Comparison of ENCODE assay signal across 27 mouse cellular contexts in the genomic region with DNA sequence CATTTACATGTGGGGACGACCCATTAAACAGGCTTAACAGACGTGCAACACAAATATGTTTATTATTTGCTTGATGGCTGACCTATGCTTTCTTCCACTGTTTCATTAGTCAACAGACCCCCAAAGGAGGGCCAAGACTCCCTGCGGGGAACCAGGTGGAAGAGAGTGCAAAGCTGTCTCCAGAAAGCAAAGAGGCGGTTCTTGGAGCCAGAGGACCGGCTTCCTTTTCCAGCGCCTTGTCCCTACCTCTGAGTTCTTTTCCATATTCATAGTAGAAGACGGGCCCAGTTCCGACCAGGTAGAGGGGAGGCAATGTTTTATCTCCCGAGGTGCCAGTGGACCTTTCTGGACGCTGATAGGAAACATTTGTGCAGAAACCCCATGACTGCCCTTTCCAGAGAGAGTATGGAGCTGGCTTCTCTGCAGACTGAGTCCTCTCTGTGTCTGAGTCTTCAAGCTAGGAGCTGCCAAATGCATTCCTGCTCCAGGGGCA.
DNase-seq lines count a peak whose midpoint lies in the region; ATAC-seq and TF ChIP-seq lines count a peak whose summit lies in the region.
"Had no signal": no experiment of that assay in that cellular context is flagged by ENCODE, and none has a peak within 500 bp of the region (broad histone marks: within the 10 kb centered on the region; RNA-seq: fewer than 3 reads in every experiment).

No protein-coding gene starts in this region.

- H3K4me1 ChIP-seq in hindbrain, embryonic 10.5 days (replicated peaks) = peaks cover 20% of the 10 kb centered on the region
- H3K4me1 ChIP-seq in hindbrain, postnatal 0 days (ENCODE audit: insufficient read depth, low read length) = no peaks in the 10 kb centered on the region
- H3K4me1 ChIP-seq in neural tube, embryonic 15.5 days = 0 out of 2 replicates have a peak, but pooled peaks cover 6% of the 10 kb centered on the region
- peaks cover 6% of the 10 kb centered on the region for H3K4me1 ChIP-seq in neural tube, embryonic 11.5 days (ENCODE audit: control insufficient read depth, insufficient read depth, low read length)

- ATAC-seq in hindbrain, postnatal 0 days = no peak
- ATAC-seq in neural tube, embryonic 15.5 days (ENCODE audit: low FRiP score) = no peak
- no peak for ATAC-seq in neural tube, embryonic 11.5 days (ENCODE audit: insufficient read depth, low FRiP score, low TSS enrichment)
- ATAC-seq: Patski had no signal

- H3K27ac ChIP-seq in hindbrain, embryonic 10.5 days = no peak overlapping the region
- H3K27ac ChIP-seq in hindbrain, postnatal 0 days = no peak overlapping the region
- H3K27ac ChIP-seq in neural tube, embryonic 15.5 days (replicated peaks) = no peak overlapping the region
- no peak overlapping the region for H3K27ac ChIP-seq in neural tube, embryonic 11.5 days (ENCODE audit: low read depth, low read length)
- H3K27ac ChIP-seq: embryonic facial prominence, embryonic 12.5 days; heart, adult 2 months; liver, embryonic 14.5 days had no signal

- DNase-seq in embryo, embryonic 11 days = peak; percentile 39
- DNase-seq in embryo, embryonic 9.5 days (ENCODE audit: extremely low spot score) = no peak
- DNase-seq in hindbrain, embryonic 10.5 days (ENCODE audit: low spot score) = peak; percentile 43
- DNase-seq in hindbrain, postnatal 0 days (ENCODE audit: low spot score) = no peak
- peak; percentile 52 for DNase-seq in neural tube, embryonic 10.5 days (ENCODE audit: extremely low spot score, low spot score)
- peak; percentile 21 for DNase-seq in neural tube, embryonic 11.5 days (ENCODE audit: low spot score)
- no peak for DNase-seq in spleen, postnatal 14 days (ENCODE audit: low spot score in 2 of 2)
- DNase-seq: adrenal gland, postnatal 10 days; cerebellum, adult 11 months; cerebellum, adult 9-10 months; cerebellum, postnatal 36 days; gastrocnemius, postnatal 36 days; heart, adult 2 months; kidney, adult 11 months; kidney, postnatal 14 days; layer of hippocampus, adult 9-11 months; liver; lung, adult 2 months; lung, postnatal 10 days; right cerebral cortex, postnatal 4 days; thymus, postnatal 14 days had no signal

- no peak overlapping the region for H3K4me3 ChIP-seq in hindbrain, embryonic 10.5 days
- no peak overlapping the region for H3K4me3 ChIP-seq in hindbrain, postnatal 0 days (ENCODE audit: low read length)
- no peak overlapping the region for H3K4me3 ChIP-seq in neural tube, embryonic 15.5 days (replicated peaks)
- H3K4me3 ChIP-seq in neural tube, embryonic 11.5 days (ENCODE audit: low read depth, low read length) = no peak overlapping the region
- H3K4me3 ChIP-seq: embryonic facial prominence, embryonic 12.5 days; heart, adult 2 months; heart, embryonic 12.5 days had no signal

- H3K9me3 ChIP-seq in hindbrain, embryonic 10.5 days = no peaks in the 10 kb centered on the region
- no peaks in the 10 kb centered on the region for H3K9me3 ChIP-seq in hindbrain, postnatal 0 days (ENCODE audit: low read length)
- no peaks in the 10 kb centered on the region for H3K9me3 ChIP-seq in neural tube, embryonic 15.5 days (replicated peaks)
- no peaks in the 10 kb centered on the region for H3K9me3 ChIP-seq in neural tube, embryonic 11.5 days (ENCODE audit: control insufficient read depth, low read length)
- H3K9me3 ChIP-seq: embryonic facial prominence, embryonic 12.5 days; G1E; heart, embryonic 12.5 days had no signal

- no peaks in the 10 kb centered on the region for H3K36me3 ChIP-seq in hindbrain, embryonic 10.5 days
- H3K36me3 ChIP-seq in hindbrain, postnatal 0 days (ENCODE audit: insufficient read depth, low read length) = no peaks in the 10 kb centered on the region
- no peaks in the 10 kb centered on the region for H3K36me3 ChIP-seq in neural tube, embryonic 15.5 days
- no peaks in the 10 kb centered on the region for H3K36me3 ChIP-seq in neural tube, embryonic 11.5 days (ENCODE audit: control insufficient read depth, insufficient read depth, low read length)
- H3K36me3 ChIP-seq: embryonic facial prominence, embryonic 12.5 days; G1E; heart, embryonic 12.5 days had no signal

- WGBS in hindbrain, embryonic 10.5 days = 2% methylated on average over 10 of the region's 10 CpGs
- 4% methylated on average over 10 of the region's 10 CpGs for whole genome bisulfite sequencing in hindbrain, postnatal 0 days
- whole genome bisulfite sequencing in neural tube, embryonic 15.5 days = 1% methylated on average over 10 of the region's 10 CpGs
- WGBS in neural tube, embryonic 11.5 days = under 1% methylated on average over 10 of the region's 10 CpGs

- no peak overlapping the region for H3K9ac ChIP-seq in hindbrain, postnatal 0 days (replicated peaks; ENCODE audit: low read length)
- no peak overlapping the region for H3K9ac ChIP-seq in neural tube, embryonic 15.5 days (replicated peaks)
- no peak overlapping the region for H3K9ac ChIP-seq in neural tube, embryonic 11.5 days (ENCODE audit: low read length)
- H3K9ac ChIP-seq: embryonic facial prominence, embryonic 12.5 days; heart, embryonic 12.5 days; liver, embryonic 14.5 days had no signal

- H3K4me2 ChIP-seq in hindbrain, postnatal 0 days (ENCODE audit: low read depth, low read length) = no peak overlapping the region
- no peak overlapping the region for H3K4me2 ChIP-seq in neural tube, embryonic 15.5 days
- H3K4me2 ChIP-seq in neural tube, embryonic 11.5 days (ENCODE audit: low read depth) = no peak overlapping the region
- H3K4me2 ChIP-seq: embryonic facial prominence, embryonic 12.5 days; heart, embryonic 12.5 days had no signal

- H3K27me3 ChIP-seq in hindbrain, embryonic 10.5 days (ENCODE audit: insufficient read depth, poor library complexity, severe bottlenecking) = peaks cover 99% of the 10 kb centered on the region
- H3K27me3 ChIP-seq in hindbrain, postnatal 0 days (ENCODE audit: insufficient read depth, low read length) = peaks cover 82% of the 10 kb centered on the region
- H3K27me3 ChIP-seq in neural tube, embryonic 15.5 days (replicated peaks) = peaks cover 90% of the 10 kb centered on the region
- peaks cover 73% of the 10 kb centered on the region for H3K27me3 ChIP-seq in neural tube, embryonic 11.5 days (ENCODE audit: control insufficient read depth, insufficient read depth, low read length)

- TF ChIP-seq CTCF in hindbrain, postnatal 0 days (IDR thresholded peaks at IDR 0.05; ENCODE audit: low read depth) = no peak

Comparison
In these comparisons a context has a peak if more than half of its experiments do, and no peak if none do; other contexts are left out.
1. DNase-seq: peak in embryo, embryonic 11 days (single experiment), hindbrain, embryonic 10.5 days (single experiment), neural tube, embryonic 10.5 days (single experiment) and neural tube, embryonic 11.5 days (single experiment); none in embryo, embryonic 9.5 days (single experiment), hindbrain, postnatal 0 days (single experiment) and spleen, postnatal 14 days (0 of 2).